Mouse (Mus musculus): ENCODE data around the gene Col23a1. TPM values are rescaled to one million over a fixed set of nuclear protein-coding genes. Genes with fewer than 3 reads are reported as not detected.

The Col23a1 gene
- polyA plus RNA-seq, 1 experiment from 2014 or later, result 12.3 TPM

GRCm38 (mm10) chr11:51389763-51390162 is 100.0 kb downstream of the Col23a1 start:
- peaks cover 6% of the 10 kb centered on the region; the same call in 1 of the 2 replicates for H3K4me1 ChIP-seq (ENCODE audit: control insufficient read depth, insufficient read depth, low read length)
- 54% methylated on average over 10 of the region's 10 CpGs for WGBS
- no peak overlapping the region for H3K4me2 ChIP-seq (replicated peaks; ENCODE audit: low read depth, low read length)
- no peaks in the 10 kb centered on the region for H3K36me3 ChIP-seq (ENCODE audit: control insufficient read depth, insufficient read depth, low read length)
- H3K27ac ChIP-seq (ENCODE audit: low read depth, low read length), result no peak overlapping the region
- H3K9ac ChIP-seq (ENCODE audit: low read depth, low read length), result no peak overlapping the region
- no peaks in the 10 kb centered on the region for H3K27me3 ChIP-seq (ENCODE audit: control insufficient read depth, insufficient read depth, low read length)
- no peak for ATAC-seq (ENCODE audit: low FRiP score, low TSS enrichment)
- no peak overlapping the region for H3K4me3 ChIP-seq (ENCODE audit: low read length)
- no peaks in the 10 kb centered on the region for H3K9me3 ChIP-seq (ENCODE audit: control insufficient read depth, low read length)

DNA sequence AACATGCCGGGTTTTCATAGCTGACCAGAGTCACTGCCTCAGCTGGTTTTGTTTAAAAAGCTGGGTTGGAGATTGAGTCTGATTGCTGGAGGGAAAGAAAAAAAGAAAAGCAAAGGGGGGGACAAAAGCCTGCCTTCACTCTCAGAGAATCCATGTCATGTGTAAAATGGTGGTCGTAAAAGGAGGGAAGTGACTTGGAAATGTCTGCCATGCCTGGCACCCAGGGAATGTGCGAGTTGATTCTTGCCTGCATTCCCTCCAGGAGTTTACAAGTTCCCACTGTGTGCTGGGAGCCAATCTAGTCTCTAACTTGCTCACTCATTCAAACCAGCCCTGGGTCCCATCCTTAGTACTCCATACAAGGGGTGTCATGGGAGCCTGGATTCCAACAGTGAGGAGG is 100.8 kb downstream of the Col23a1 start:
- H3K36me3 ChIP-seq (ENCODE audit: control insufficient read depth, insufficient read depth, low read length), result no peaks in the 10 kb centered on the region
- H3K4me1 ChIP-seq (ENCODE audit: control insufficient read depth, insufficient read depth, low read length), result peaks cover 6% of the 10 kb centered on the region; the same call in 1 of the 2 replicates
- no peak overlapping the region for H3K9ac ChIP-seq (ENCODE audit: low read depth, low read length)
- no peak overlapping the region for H3K27ac ChIP-seq (ENCODE audit: low read depth, low read length)
- no peak overlapping the region for H3K4me3 ChIP-seq (ENCODE audit: low read length)
- H3K27me3 ChIP-seq (ENCODE audit: control insufficient read depth, insufficient read depth, low read length), result no peaks in the 10 kb centered on the region
- H3K4me2 ChIP-seq (replicated peaks; ENCODE audit: low read depth, low read length), result no peak overlapping the region
- H3K9me3 ChIP-seq (ENCODE audit: control insufficient read depth, low read length), result no peaks in the 10 kb centered on the region
- no peak for ATAC-seq (ENCODE audit: low FRiP score, low TSS enrichment)
- 68% methylated on average over 3 of the region's 3 CpGs for WGBS

DNA sequence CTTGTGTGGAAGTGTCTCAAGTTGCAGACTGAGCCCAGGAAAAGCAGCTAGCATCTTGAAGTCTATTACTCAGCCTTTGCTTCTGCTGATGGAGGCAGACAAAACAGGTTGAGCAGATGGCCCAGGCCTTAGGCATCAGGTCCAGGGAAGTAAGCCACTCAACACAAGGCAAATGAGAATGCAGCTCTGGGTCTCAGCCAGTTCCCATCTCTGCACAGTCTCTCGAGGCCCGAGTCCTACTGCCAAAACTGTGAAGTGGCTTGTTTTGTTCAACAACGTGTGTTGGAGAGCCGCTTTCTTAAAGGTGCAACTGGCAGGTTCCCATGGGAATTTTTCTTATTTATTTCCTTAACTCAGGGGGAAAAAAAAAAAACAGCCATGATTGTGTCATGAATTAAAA is 101.8 kb downstream of the Col23a1 start:
- Histone ChIP-seq H3K27me3 (ENCODE audit: control insufficient read depth, insufficient read depth, low read length) (no peaks in the 10 kb centered on the region), H3K4me1 (ENCODE audit: control insufficient read depth, insufficient read depth, low read length) (peaks cover 6% of the 10 kb centered on the region; the same call in 1 of the 2 replicates), H3K4me3 (ENCODE audit: low read length) (no peak overlapping the region), H3K4me2 (replicated peaks; ENCODE audit: low read depth, low read length) (no peak overlapping the region), H3K36me3 (ENCODE audit: control insufficient read depth, insufficient read depth, low read length) (no peaks in the 10 kb centered on the region), H3K9me3 (ENCODE audit: control insufficient read depth, low read length) (no peaks in the 10 kb centered on the region), H3K9ac (ENCODE audit: low read depth, low read length) (no peak overlapping the region), H3K27ac (ENCODE audit: low read depth, low read length) (no peak overlapping the region)
- no peak for ATAC-seq (ENCODE audit: low FRiP score, low TSS enrichment)
- 66% methylated on average over 4 of the region's 4 CpGs for WGBS

DNA sequence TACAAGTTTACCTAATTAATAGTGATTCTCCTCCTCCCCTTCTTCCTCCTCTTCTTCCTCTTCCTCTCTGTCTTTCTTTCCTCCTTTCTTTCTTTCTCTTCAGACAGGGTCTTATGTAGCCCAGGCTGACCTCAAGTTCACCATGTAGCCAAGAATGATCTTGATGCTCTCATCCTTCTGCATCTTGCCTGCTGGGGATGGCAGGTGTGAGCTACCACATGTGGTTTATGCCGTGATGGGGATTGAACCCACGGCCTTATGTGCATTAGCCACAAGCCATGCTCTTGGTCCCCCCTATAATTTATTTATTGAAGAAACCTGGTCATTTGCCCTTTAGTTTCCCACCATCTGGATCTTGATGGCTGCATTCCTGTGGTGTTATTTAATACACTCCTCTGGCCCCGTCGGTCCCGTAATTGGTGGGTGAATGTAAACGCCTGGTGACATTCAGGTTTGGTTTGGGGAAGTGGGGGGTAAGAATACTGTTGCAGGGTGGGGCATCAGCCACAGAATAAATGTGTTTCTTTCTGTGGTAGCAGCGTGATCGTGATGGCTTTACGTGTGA is 104.7 kb downstream of the Col23a1 start:
- Histone ChIP-seq H3K9me3 (ENCODE audit: control insufficient read depth, low read length) (no peaks in the 10 kb centered on the region), H3K36me3 (ENCODE audit: control insufficient read depth, insufficient read depth, low read length) (no peaks in the 10 kb centered on the region), H3K4me2 (replicated peaks; ENCODE audit: low read depth, low read length) (no peak overlapping the region), H3K4me1 (ENCODE audit: control insufficient read depth, insufficient read depth, low read length) (no peaks in the 10 kb centered on the region), H3K9ac (ENCODE audit: low read depth, low read length) (no peak overlapping the region), H3K27ac (ENCODE audit: low read depth, low read length) (no peak overlapping the region), H3K27me3 (ENCODE audit: control insufficient read depth, insufficient read depth, low read length) (no peaks in the 10 kb centered on the region), H3K4me3 (ENCODE audit: low read length) (no peak overlapping the region)
- ATAC-seq (ENCODE audit: low FRiP score, low TSS enrichment), result no peak
- WGBS, result 31% methylated on average over 9 of the region's 9 CpGs

DNA sequence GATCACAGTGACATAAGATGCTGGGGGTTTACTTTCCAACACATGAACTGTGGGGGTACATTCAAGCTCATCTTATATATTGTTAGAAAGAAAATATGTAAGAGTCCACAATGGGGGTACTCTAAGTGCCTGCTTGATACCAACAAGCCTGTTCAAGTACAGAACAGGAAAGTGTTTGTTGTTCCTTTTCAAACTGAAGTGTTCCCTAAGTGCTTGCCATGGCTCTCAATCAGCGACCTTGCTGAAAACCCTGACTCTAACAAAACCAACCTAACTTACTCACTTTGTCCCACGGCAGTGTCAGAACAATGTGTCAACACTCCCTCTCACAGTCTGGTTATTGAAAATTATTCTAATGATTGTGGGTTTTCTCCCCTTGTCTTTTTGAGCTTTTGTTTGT is 106.7 kb downstream of the Col23a1 start:
- Histone ChIP-seq H3K27ac (ENCODE audit: low read depth, low read length) (no peak overlapping the region), H3K27me3 (ENCODE audit: control insufficient read depth, insufficient read depth, low read length) (no peaks in the 10 kb centered on the region), H3K36me3 (ENCODE audit: control insufficient read depth, insufficient read depth, low read length) (no peaks in the 10 kb centered on the region), H3K9me3 (ENCODE audit: control insufficient read depth, low read length) (no peaks in the 10 kb centered on the region), H3K9ac (ENCODE audit: low read depth, low read length) (no peak overlapping the region), H3K4me1 (ENCODE audit: control insufficient read depth, insufficient read depth, low read length) (no peaks in the 10 kb centered on the region), H3K4me2 (replicated peaks; ENCODE audit: low read depth, low read length) (no peak overlapping the region), H3K4me3 (ENCODE audit: low read length) (no peak overlapping the region)
- 83% methylated on average over 2 of the region's 2 CpGs for WGBS
- ATAC-seq (ENCODE audit: low FRiP score, low TSS enrichment), result no peak

- no peak overlapping the region for H3K27ac ChIP-seq (ENCODE audit: low read depth, low read length)
- no peaks in the 10 kb centered on the region for H3K4me1 ChIP-seq (ENCODE audit: control insufficient read depth, insufficient read depth, low read length)
- H3K4me2 ChIP-seq (replicated peaks; ENCODE audit: low read depth, low read length), result no peak overlapping the region
- H3K9ac ChIP-seq (ENCODE audit: low read depth, low read length), result no peak overlapping the region
- no peak for ATAC-seq (ENCODE audit: low FRiP score, low TSS enrichment)
- 87% methylated on average over 5 of the region's 5 CpGs for WGBS
- H3K4me3 ChIP-seq (ENCODE audit: low read length), result no peak overlapping the region
- no peaks in the 10 kb centered on the region for H3K9me3 ChIP-seq (ENCODE audit: control insufficient read depth, low read length)
- no peaks in the 10 kb centered on the region for H3K36me3 ChIP-seq (ENCODE audit: control insufficient read depth, insufficient read depth, low read length)
- no peaks in the 10 kb centered on the region for H3K27me3 ChIP-seq (ENCODE audit: control insufficient read depth, insufficient read depth, low read length)
Measured at GRCm38 (mm10) chr11:51398084-51398483, 108.4 kb downstream of the Col23a1 start.

DNA sequence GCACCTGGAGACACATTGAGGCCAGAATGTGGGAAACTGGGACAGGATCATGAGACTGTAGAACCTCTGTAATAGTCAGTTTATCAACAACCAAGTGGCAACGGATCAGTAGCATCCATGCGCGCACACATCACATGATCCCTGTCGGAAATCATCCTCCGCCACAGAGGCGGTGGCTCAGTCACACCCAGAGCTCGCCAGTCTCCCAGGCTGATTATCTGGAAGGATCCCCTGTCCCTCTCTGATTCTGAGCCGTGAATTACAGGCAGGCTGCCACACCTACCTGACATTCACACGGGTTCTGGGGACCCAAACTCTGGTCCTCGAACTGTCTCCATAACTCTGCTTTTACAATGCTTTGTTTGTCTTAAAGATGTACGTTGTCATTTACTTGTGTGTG is 110.6 kb downstream of the Col23a1 start:
- Histone ChIP-seq H3K4me2 (replicated peaks; ENCODE audit: low read depth, low read length) (no peak overlapping the region), H3K36me3 (ENCODE audit: control insufficient read depth, insufficient read depth, low read length) (no peaks in the 10 kb centered on the region), H3K27me3 (ENCODE audit: control insufficient read depth, insufficient read depth, low read length) (no peaks in the 10 kb centered on the region), H3K4me3 (ENCODE audit: low read length) (no peak overlapping the region), H3K4me1 (ENCODE audit: control insufficient read depth, insufficient read depth, low read length) (no peaks in the 10 kb centered on the region), H3K27ac (ENCODE audit: low read depth, low read length) (no peak overlapping the region), H3K9me3 (ENCODE audit: control insufficient read depth, low read length) (no peaks in the 10 kb centered on the region), H3K9ac (ENCODE audit: low read depth, low read length) (no peak overlapping the region)
- ATAC-seq (ENCODE audit: low FRiP score, low TSS enrichment), result no peak; the same call in 1 of the 2 replicates
- WGBS, result 78% methylated on average over 11 of the region's 11 CpGs

DNA sequence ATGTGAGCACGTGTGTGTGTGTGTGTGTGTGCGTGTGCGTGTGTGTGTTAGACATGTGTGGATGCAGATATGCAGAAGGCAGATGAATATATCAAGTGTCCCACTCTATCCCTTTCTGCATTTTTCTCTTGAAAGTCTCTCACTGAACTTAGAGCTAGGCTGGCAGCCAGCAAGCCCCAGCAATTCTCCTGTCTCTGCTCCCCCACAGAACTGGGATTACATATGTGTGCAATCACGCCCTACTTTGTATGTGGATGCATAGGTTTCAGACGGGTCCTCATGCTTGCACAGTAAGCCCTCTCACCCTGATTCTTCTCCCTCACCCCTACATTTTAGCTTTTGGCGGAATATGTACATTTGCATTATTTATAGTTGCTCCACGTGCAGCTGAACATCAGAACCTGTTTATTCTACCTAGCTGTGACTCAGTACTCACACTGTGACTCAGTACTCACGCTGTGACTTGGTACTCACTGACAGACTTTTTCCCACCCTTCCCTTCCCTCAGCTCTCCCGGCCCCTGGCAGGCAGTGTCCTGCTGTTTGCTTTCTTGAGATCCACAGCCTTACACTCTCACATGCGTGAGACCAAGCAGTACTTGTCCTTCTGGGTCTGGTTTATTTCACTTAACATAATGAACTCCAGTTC is 111.9 kb downstream of the Col23a1 start:
- 86% methylated on average over 10 of the region's 10 CpGs for WGBS
- no peaks in the 10 kb centered on the region for H3K4me1 ChIP-seq (ENCODE audit: control insufficient read depth, insufficient read depth, low read length)
- H3K4me2 ChIP-seq (replicated peaks; ENCODE audit: low read depth, low read length), result no peak overlapping the region
- H3K9ac ChIP-seq (ENCODE audit: low read depth, low read length), result no peak overlapping the region
- no peaks in the 10 kb centered on the region for H3K27me3 ChIP-seq (ENCODE audit: control insufficient read depth, insufficient read depth, low read length)
- no peak overlapping the region for H3K27ac ChIP-seq (ENCODE audit: low read depth, low read length)
- no peaks in the 10 kb centered on the region for H3K36me3 ChIP-seq (ENCODE audit: control insufficient read depth, insufficient read depth, low read length)
- H3K4me3 ChIP-seq (ENCODE audit: low read length), result no peak overlapping the region
- ATAC-seq (ENCODE audit: low FRiP score, low TSS enrichment), result no peak
- H3K9me3 ChIP-seq (ENCODE audit: control insufficient read depth, low read length), result no peaks in the 10 kb centered on the region

DNA sequence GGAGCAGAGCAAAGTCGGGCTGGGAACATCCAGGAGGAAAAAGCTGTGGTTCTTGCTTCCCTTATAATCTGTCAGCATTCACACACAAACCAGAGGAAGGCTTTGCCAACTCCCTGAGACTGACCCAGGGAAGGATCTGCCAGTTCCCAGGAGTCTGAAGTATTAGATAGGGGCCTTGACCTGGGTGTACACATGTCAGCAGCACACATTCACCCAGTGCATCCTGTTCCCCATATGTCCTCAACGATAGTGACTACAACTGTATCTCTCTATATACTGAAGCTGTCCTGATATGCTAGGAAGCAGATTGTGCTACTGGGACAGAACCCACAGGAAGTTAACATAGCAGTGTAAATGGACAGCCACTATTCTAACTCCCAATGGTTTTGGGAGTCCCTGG is 114.2 kb downstream of the Col23a1 start:
- no peaks in the 10 kb centered on the region for H3K9me3 ChIP-seq (ENCODE audit: control insufficient read depth, low read length)
- no peaks in the 10 kb centered on the region for H3K27me3 ChIP-seq (ENCODE audit: control insufficient read depth, insufficient read depth, low read length)
- no peaks in the 10 kb centered on the region for H3K36me3 ChIP-seq (ENCODE audit: control insufficient read depth, insufficient read depth, low read length)
- H3K4me1 ChIP-seq (ENCODE audit: control insufficient read depth, insufficient read depth, low read length), result no peaks in the 10 kb centered on the region
- H3K4me3 ChIP-seq (ENCODE audit: low read length), result no peak overlapping the region
- 68% methylated on average over 2 of the region's 2 CpGs for WGBS
- no peak overlapping the region for H3K9ac ChIP-seq (ENCODE audit: low read depth, low read length)
- no peak for ATAC-seq (ENCODE audit: low FRiP score, low TSS enrichment)
- no peak overlapping the region for H3K4me2 ChIP-seq (replicated peaks; ENCODE audit: low read depth, low read length)
- no peak overlapping the region for H3K27ac ChIP-seq (ENCODE audit: low read depth, low read length)

Data from kidney, embryonic 14.5 days (tissue).